Mouse (Mus musculus): ENCODE measurements around the gene Bricd5. TPM values are rescaled to one million over a fixed set of nuclear protein-coding genes. Genes with fewer than 3 reads are reported as not detected.

Gene Bricd5
- total RNA-seq, 2 experiments from 2014 or later: 2.1 TPM; not detected in 1

DNA sequence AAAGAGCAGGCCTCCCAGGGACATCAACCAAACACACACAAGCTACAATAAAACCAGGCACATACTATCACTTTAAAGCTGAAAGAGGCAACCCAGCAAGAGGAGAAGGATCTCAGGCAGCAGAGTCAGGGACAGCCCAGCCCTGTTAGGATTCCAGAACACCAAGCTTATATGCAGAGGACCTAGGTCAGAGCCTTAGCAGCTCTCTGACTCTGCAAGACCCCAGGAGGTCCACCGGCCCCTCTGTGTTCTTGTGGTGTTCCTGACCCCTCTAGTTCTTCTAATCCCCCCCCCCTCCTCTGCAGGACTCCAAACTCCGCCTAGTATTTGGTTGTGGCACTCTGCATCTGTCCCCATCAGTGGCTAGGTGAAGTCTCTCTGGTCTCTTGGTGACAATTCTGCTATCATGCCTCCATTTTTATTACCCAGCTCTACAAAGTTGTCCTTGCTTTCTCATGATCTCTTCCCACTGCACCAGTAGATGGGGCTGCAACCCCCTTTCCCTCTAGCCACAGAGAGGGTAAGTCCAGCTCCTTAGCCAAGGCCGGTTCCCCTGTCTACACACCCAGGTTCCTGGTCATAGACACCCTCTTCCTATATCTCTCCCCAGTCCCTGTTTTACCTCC is 6.6 kb downstream of the Bricd5 start:
- ATAC-seq (replicated peaks; ENCODE audit: low FRiP score, poor library complexity, severe bottlenecking): no peak

- no peak for ATAC-seq (replicated peaks; ENCODE audit: low FRiP score, poor library complexity, severe bottlenecking)
Measured at GRCm38 (mm10) chr17:24481027-24481815, 7.5 kb downstream of the Bricd5 start.

DNA sequence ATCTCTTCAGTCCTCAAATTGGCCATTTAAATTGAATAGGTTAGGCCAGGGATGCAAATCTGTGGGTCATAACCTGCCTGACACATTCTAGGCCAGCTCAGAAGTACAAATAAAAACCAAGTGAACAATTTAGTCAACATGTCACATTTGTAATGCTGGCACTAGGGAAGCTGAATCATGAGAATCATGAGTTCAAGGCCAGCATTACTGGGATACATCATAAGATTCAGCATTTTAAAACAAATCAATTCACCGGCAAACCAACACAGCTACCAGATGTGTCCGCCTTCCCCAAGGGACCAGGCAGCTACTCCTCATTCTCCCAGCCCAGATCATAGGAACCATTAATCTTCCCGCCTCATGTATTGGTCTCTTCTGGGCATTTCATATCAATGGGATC is 9.8 kb downstream of the Bricd5 start:
- no peak for ATAC-seq (replicated peaks; ENCODE audit: low FRiP score, poor library complexity, severe bottlenecking)

DNA sequence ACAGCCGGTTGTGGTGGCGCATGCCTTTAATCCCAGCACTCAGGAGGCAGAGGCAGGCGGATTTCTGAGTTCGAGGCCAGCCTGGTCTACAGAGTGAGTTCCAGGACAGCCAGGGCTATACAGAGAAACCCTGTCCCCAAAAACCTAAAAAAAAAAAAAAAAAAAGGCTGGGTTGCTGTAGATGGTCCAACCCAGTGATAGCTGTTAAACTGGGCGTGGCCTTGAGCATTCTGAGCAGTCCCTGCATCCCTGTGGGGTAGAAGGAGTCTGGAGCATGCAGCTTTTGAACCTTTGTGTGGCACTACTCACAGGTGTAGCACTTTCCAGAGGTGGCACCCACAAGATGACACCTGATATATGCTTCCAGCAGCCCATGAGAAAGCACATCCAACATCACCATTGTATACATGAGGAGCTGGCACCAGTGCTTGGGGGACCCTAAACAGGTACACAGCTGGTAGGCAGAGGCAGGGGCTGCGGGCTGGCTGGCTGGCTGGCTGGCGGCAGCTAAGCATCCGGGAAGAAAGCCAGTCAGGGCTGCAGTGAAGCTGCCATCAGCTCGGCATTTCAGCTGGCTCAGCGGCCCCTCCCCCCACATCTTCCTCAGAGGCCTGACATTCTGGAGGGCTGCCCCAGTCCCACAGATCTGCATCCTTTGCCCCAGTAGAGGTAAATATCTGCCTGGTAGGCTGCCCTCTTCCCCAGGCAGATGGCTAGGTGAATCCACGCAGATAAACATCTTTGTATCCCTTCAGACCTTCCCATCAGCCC is 11.6 kb downstream of the Bricd5 start:
- no peak for ATAC-seq (replicated peaks; ENCODE audit: low FRiP score, poor library complexity, severe bottlenecking)

DNA sequence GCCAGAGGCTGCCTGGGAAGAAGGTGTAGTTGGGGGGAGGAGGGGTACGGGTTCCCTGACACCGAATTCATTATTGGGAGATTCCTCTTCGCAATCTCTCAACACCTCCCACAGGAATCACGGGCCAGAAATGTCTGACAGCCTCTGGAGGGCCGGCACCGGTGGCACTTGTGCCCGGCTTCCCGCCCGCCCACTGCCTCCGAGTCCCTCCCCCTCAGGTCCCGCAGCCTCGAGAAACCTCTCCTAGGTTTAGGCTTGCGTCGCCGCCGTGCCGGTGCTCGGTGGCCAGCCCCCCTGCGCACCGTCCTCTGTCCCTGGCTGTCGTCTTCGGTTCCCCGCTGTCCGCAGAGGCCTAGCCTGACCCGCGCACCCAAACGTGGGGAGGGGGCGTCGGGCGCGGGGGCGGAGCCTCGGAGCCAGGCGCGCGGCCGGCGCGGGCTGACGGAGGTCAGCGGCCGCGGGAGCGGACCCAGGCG is 14.5 kb downstream of the Bricd5 start, which contains the start of gene Caskin1:
Caskin1 (plus strand) TSS at position 416 of the 476 bp plus-strand sequence.
- no peak for ATAC-seq (replicated peaks; ENCODE audit: low FRiP score, poor library complexity, severe bottlenecking)

- no peak for ATAC-seq (replicated peaks; ENCODE audit: low FRiP score, poor library complexity, severe bottlenecking)
Measured at GRCm38 (mm10) chr17:24488662-24489264, 15.1 kb downstream of the Bricd5 start.

- no peak for ATAC-seq (replicated peaks; ENCODE audit: low FRiP score, poor library complexity, severe bottlenecking)
Measured at GRCm38 (mm10) chr17:24489265-24490030, 15.8 kb downstream of the Bricd5 start.

GRCm38 (mm10) chr17:24490399-24490798 is 16.7 kb downstream of the Bricd5 start:
- ATAC-seq (replicated peaks; ENCODE audit: low FRiP score, poor library complexity, severe bottlenecking): no peak

DNA sequence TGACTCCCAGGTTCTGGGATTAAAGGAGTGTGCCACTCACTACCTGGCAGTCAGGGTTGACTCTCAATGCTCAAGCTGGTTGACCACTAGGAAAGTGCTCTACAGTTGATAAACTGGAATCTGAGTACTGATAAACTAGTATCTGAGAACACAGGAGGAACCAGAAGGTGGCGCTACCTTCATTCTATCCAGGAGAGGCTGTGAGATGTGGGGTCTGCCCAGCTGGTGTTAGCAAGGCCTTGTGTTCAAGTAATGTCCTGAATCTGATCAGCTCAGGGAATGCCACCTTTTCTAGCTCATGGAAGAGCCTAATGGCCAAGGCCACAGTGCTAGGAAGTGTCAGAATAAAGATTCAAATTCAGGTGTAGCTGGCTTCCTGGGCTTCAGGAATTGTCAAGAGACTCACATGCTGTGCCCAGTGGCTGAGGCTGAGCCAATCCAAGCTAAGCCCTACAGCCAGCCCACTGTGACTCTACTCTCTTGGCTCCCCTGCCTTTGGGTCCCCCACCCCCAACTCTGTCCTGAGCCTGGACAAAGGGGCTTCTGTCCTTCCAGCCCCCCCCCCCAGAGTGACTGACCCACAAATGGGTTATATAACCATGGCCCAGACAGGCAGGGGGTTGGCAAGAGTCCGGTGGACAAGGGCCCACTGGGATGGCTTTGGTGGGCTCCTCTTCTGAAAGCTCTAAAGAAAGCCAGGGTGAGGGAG is 21.1 kb downstream of the Bricd5 start:
- ATAC-seq (replicated peaks; ENCODE audit: low FRiP score, poor library complexity, severe bottlenecking): no peak

GRCm38 (mm10) chr17:24495443-24495842 is 21.8 kb downstream of the Bricd5 start:
- ATAC-seq (replicated peaks; ENCODE audit: low FRiP score, poor library complexity, severe bottlenecking): no peak

DNA sequence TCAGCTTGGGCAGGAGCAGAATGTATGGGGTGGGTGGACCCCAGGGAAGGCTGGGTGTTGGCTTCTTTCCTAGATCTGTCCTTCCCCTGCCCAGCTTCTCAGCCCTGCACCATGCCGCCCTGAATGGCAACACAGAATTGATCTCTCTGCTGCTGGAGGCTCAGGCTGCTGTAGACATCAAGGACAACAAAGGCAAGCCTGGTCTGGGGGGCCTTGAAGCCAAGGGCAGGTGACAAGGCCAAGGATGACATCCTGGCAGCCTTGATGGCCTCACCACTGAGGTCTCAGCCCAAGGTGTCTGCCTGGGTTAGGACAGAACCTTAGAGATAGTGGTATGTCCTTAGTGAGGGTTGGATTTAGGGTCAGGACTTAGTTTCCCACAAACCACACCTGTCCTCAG is 22.3 kb downstream of the Bricd5 start:
- no peak for ATAC-seq (replicated peaks; ENCODE audit: low FRiP score, poor library complexity, severe bottlenecking)

GRCm38 (mm10) chr17:24502208-24502607 is 28.5 kb downstream of the Bricd5 start:
- no peak for ATAC-seq (replicated peaks; ENCODE audit: low FRiP score, poor library complexity, severe bottlenecking)

DNA sequence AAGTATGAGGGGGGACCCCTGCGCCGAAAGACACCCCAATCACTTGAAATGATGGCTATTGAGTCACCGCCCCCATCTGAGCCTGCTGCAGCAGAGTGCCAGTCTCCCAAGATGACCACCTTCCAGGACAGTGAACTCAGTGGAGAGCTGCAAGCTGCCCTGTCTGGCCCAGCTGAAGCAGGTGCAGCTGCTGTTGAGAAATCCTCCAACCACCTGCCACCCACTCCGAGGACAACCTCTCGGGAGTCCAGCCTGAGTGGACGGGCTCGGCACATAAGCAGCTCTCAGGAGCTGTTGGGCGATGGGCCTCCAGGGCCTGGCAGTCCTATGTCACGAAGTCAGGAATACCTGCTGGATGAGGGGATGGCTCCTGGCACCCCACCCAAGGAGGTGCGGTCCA is 30.4 kb downstream of the Bricd5 start:
- no peak for ATAC-seq (replicated peaks; ENCODE audit: low FRiP score, poor library complexity, severe bottlenecking)

- ATAC-seq (replicated peaks; ENCODE audit: low FRiP score, poor library complexity, severe bottlenecking): no peak
Measured at GRCm38 (mm10) chr17:24505286-24505955, 31.7 kb downstream of the Bricd5 start.

GRCm38 (mm10) chr17:24506332-24507070 is 32.8 kb downstream of the Bricd5 start:
- ATAC-seq (replicated peaks; ENCODE audit: low FRiP score, poor library complexity, severe bottlenecking): no peak

DNA sequence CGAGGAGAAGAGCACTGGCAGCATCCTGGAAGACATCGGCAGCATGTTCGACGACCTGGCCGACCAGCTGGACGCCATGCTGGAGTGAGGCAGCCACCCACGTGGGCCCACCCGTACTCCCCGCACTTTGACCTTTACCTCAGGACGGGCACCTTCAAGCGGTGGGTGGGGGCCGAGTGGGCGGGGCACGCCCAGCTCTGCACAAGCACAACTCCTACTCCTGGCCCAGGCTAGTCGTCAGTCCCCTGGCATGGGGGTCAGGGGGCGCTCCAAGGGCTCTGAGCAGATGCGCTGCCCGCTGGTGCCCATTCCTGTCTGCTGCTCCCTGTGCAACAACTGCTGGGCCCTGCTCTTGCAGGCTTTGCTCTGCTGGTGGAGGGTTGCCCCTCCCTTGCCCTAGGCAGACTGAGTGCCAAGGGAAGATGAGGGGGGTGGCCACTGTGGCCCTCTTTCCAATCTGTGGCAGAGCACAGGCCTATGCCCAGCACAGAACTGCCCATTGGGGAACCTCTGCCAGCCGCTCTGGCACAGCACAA is 33.5 kb downstream of the Bricd5 start:
- no peak for ATAC-seq (replicated peaks; ENCODE audit: low FRiP score, poor library complexity, severe bottlenecking)

DNA sequence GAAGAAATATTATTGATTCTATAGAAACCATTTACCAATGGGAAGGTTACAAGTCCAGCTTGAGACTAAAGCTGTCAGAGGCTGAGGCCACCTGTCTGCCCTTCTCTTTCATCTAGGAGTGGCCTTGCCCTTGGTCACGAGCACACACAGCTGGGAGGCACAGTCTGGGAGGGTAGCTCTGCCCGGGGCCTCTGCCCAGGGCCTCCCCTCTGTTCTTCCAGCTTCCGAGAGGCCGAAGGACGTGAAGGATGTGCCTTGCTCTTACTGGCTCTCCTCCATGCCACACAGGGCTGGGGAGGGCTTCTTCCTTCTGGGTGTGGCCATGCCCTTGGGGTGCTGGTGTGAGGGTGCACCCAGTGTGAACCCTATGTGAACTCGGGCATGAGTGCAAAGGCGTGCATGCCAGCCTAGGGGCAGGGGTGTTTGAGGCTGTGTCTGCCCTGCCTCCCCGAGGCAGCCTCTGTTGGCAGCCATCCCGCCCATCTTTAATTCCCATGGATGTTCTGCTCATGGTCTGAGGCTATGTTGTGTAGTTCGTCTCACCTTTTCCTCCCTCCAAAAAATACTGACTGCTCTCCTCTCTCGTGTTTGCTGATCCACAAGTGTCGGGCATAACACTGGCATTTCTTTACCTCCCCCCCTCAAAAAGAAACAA is 34.2 kb downstream of the Bricd5 start:
- no peak for ATAC-seq (replicated peaks; ENCODE audit: low FRiP score, poor library complexity, severe bottlenecking)
